Mouse (Mus musculus): ENCODE results near the gene Inca1.

The Inca1 gene

GRCm38 (mm10) chr11:70699722-70700556 lies at the start of gene Inca1, which contains the start of gene Kif1c:
Gene Inca1, minus strand, starts transcription at chr11:70700155.
Gene Kif1c, plus strand, starts transcription at chr11:70700548.
- DNase-seq (ENCODE audit: low read depth, low spot score), result peak; percentile 89

DNA sequence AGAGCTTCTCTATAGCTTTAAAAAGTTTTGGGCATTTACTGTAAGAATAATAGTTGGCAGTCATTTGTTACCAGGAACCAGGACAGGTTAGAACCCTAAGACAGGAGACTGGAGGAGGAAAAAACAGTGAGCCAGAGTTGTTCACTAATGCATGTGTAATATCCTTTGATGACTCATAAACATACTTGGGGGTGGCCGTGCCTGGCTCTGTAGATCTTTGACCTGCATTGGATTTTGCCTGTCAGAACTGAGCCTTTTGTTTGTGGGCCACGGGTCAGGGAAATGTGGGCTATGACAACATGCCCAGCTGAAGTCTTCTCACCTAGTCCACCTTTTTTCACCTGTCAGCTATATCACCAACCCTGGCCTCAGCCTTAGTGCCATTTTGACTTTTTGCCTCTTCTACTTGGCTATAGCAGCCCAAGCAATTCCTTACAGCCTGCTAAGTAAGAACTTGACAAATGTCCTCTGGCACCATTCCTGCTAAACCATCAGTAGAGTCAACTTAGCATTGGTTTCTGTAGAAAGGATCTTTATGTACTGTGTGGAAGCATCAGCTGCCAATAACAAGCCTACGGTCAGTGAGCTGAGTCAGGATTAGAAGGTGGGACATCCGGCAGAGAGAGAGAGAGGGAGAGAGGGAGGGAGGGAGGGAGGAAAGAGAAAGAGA lies 48.1 kb upstream of the Inca1 start:
- no peak for DNase-seq (ENCODE audit: low read depth, low spot score)

GRCm38 (mm10) chr11:70745636-70746035 lies 45.7 kb upstream of the Inca1 start:
- DNase-seq (ENCODE audit: low read depth, low spot score), result no peak

- no peak for DNase-seq (ENCODE audit: low read depth, low spot score)
Measured at GRCm38 (mm10) chr11:70742581-70743459, 42.9 kb upstream of the Inca1 start.

DNA sequence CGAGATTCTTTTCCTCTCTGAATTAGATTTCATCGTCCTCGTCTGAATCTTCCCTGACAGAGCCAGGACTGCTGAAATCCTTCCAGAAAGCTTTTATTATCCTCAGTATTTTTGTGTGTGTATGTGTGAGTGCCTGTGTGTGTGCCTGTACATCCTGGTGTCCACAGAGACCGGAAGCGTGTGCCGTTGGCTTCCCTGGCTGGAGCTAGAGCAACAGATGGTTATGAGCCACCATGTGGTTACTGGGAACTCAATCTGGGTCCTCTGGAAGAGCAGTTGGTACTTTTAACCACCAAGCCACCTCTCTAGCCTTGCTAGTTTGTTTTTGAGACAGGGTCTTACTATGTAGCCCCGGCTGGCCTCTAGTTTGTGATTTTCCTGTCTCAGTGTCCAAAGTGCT lies 42.2 kb upstream of the Inca1 start:
- DNase-seq (ENCODE audit: low read depth, low spot score), result no peak

GRCm38 (mm10) chr11:70741603-70742002 lies 41.6 kb upstream of the Inca1 start:
- no peak for DNase-seq (ENCODE audit: low read depth, low spot score)

DNA sequence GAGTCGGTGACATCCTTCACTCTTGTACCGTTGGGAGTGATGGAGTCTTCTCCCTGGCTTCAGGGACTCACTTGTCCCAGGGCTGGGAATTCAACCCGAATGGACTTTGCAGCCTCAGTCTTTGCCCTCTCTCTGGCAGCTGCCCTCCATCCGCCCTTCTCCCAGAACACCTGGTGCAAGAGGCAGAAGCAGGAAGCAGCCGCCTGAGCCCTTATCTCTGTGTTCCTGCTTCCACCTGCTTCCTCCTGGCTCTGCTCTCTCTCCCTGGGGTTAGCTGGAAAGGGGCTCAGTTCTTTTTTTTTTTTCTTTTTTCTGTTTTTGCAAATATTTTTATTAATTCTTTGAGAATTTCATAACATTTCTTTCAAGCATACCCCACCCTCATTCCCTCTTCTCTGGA lies 37.8 kb upstream of the Inca1 start:
- no peak for DNase-seq (ENCODE audit: low read depth, low spot score)

GRCm38 (mm10) chr11:70733256-70733655 lies 33.3 kb upstream of the Inca1 start:
- DNase-seq (ENCODE audit: low read depth, low spot score), result peak; percentile 3

GRCm38 (mm10) chr11:70731178-70731577 lies 31.2 kb upstream of the Inca1 start:
- no peak for DNase-seq (ENCODE audit: low read depth, low spot score)

- DNase-seq (ENCODE audit: low read depth, low spot score), result no peak
Measured at GRCm38 (mm10) chr11:70730427-70731038, 30.6 kb upstream of the Inca1 start.

- no peak for DNase-seq (ENCODE audit: low read depth, low spot score)
Measured at GRCm38 (mm10) chr11:70727385-70727784, 27.4 kb upstream of the Inca1 start.

- DNase-seq (ENCODE audit: low read depth, low spot score), result no peak
Measured at GRCm38 (mm10) chr11:70726585-70726984, 26.6 kb upstream of the Inca1 start.

- DNase-seq (ENCODE audit: low read depth, low spot score), result no peak
Measured at GRCm38 (mm10) chr11:70724706-70725105, 24.8 kb upstream of the Inca1 start.

DNA sequence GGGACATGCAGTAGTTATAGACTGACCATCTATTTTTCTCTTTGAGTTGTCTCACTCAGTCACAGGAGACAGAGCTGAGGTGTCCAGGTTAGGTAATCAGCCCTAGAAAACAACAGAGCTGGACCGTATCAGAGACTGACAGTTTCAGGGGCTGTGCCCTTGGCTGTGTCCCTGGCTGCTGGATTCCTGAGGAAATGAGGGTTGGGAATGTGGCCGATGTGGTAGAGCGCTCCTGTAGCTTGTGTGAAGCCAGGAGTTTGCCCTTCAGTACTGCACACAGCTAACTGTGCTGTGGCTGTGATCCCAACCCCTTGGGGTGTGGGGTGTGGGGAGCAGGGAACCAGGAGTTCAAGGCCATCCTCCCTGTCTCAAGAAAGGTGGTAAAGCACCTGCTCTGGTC lies 21.1 kb upstream of the Inca1 start:
- DNase-seq (ENCODE audit: low read depth, low spot score), result no peak

- DNase-seq (ENCODE audit: low read depth, low spot score), result no peak
Measured at GRCm38 (mm10) chr11:70720567-70720966, 20.6 kb upstream of the Inca1 start.

DNA sequence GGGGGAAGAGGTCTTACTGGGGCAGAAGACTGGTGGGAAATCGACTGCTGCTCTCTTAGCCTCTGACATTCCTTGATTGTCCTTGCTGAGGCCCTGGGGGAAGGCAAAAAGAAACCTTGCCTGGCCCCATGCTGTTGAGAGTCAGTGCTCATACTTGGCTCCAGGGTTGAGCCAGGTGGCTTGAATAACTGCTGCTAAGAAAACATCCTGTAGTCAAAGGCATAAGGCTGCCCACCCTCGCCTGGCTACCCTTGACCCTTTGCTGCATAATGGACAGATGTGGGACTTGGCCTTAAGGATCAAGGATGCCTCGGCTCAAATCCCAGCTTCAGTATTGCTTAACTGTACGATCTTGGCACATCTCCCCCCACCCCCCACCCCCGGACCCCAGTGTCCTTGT lies 18.5 kb upstream of the Inca1 start:
- no peak for DNase-seq (ENCODE audit: low read depth, low spot score)

- DNase-seq (ENCODE audit: low read depth, low spot score), result no peak
Measured at GRCm38 (mm10) chr11:70715832-70716231, 15.9 kb upstream of the Inca1 start.

DNA sequence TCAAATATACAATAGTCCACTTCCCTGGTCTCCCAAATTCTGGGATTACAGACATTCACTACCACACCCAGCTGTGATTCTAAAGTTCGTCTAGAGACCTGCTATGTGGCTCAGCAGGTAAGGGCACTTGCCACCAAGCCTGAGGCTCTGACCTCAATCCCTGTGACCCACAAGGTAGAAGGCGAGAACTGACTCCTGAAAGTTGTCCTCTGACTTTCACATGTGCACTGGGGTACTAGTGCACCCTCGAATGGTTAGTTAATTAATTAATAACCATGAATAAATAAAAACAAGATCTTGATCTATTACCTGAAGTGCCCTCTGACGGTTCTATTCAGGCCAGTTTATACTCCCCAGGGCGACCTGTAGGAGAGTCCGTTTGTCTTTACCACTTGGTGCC lies 13.3 kb upstream of the Inca1 start:
- DNase-seq (ENCODE audit: low read depth, low spot score), result no peak

GRCm38 (mm10) chr11:70711026-70711425 lies 11.1 kb upstream of the Inca1 start:
- no peak for DNase-seq (ENCODE audit: low read depth, low spot score)

DNA sequence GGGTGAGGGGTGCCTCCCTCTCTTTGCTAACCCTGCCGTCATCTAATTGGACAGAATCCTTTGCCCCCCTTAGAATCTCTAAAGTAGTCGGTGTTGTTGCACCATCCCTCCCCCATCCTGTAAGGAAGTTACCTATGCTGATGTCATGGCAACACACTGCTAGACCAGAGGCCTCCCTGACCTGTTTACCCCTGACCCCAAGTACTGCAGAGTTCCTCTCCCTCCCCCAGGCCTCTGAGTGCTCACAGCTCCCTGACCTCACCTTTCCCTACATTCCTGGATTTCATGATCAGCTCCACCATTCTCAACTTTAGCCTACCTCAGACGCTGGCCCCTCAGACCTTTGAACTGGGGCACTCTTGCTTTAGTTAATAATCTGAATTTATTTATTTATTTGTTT lies 6.2 kb upstream of the Inca1 start:
- DNase-seq (ENCODE audit: low read depth, low spot score), result no peak

DNA sequence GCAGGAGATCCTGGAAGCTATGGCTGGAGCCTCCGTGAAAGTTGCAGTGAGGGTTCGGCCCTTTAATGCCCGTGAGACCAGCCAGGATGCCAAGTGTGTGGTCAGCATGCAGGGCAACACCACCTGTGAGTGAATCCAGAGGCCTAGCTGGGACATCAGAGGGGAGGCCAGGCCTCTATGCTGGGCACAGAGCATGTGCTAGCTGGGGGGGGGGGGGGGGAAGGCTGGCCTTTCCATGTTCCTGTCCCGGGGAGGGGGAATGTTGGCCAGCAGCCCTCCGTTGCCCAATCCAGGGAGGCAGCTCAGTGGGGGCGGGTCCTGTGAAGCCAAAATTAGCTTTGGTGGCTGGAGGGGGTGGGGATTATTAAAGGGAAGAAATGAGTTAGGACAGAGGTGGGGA lies 2.8 kb upstream of the Inca1 start:
- no peak for DNase-seq (ENCODE audit: low read depth, low spot score)
